ENCODE assay signal across 14 mouse cellular contexts in the genomic region with DNA sequence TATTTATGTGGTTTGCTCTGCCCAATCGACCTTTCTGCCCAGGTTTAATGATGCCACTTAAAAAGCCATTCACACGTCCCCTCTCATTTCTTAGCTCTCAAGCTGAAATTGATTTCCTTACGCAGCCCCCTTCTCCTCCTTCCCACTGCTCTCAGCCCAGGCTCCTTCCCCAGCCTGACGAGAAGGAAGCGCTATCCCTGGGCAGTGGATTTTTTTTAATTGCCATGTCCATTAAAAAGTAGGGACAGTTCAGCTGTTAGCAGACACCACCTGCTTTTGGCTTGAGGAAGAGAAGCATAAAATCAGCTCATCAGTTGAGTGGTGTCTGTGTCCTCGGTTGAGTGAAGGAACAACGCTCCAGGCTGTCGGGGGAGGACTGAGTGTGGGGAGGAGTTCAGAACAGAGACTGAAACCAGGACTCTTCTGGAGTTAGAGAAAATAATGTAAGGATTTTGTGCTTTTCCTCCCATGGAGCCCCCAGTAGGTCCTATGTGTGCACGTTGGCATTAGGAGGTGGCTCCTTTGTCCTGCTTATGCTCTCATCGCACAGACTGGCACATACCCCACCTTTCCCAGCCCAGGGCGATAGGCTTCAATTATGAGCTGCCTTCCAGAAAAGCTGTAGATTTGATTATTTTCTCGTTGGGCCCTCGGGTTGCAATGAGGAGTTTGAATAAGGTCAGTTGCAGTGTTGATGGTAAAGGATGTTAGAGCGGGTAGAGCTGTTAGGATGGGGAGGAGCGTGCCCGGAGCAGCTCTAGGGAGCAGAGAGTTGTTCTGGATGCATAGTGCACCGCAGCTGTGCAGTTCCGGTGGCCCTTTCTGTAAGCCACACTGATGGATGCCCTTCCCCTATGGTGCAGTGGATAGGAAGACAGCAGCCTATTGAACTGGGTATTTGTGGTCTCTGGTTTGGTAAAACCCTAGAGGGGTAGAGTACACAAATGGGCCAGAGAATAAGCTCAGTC. TPM values are rescaled to one million over a fixed set of nuclear protein-coding genes. Genes with fewer than 3 reads are reported as not detected.
DNase-seq lines count a peak whose midpoint lies in the region; ATAC-seq and TF ChIP-seq lines count a peak whose summit lies in the region.
"Had no signal": no experiment of that assay in that cellular context is flagged by ENCODE, and none has a peak within 500 bp of the region (broad histone marks: within the 10 kb centered on the region; RNA-seq: fewer than 3 reads in every experiment).

No protein-coding gene starts in this region.

- H3K36me3 ChIP-seq in forebrain, embryonic 15.5 days = peaks cover 62% of the 10 kb centered on the region
- peaks cover 80% of the 10 kb centered on the region for H3K36me3 ChIP-seq in midbrain, embryonic 12.5 days
- peaks cover 38% of the 10 kb centered on the region for H3K36me3 ChIP-seq in lung, postnatal 0 days (ENCODE audit: insufficient read depth, low read length)

- no peak for ATAC-seq in forebrain, embryonic 15.5 days (replicated peaks)
- no peak for ATAC-seq in midbrain, embryonic 12.5 days (ENCODE audit: low FRiP score, low read depth)
- ATAC-seq in lung, postnatal 0 days = no peak
- ATAC-seq in activated CD4-positive, CD25-positive, alpha-beta regulatory T cell, adult 4 months = no peak
- ATAC-seq: CD4-positive, CD25-positive, alpha-beta regulatory T cell, adult 4 months had no signal

- no peak for TF ChIP-seq EP300 in lung, postnatal 0 days (IDR thresholded peaks at IDR 0.05)

- no peaks in the 10 kb centered on the region for H3K27me3 ChIP-seq in forebrain, embryonic 15.5 days
- H3K27me3 ChIP-seq in midbrain, embryonic 12.5 days = no peaks in the 10 kb centered on the region
- H3K27me3 ChIP-seq in lung, postnatal 0 days (replicated peaks; ENCODE audit: insufficient read depth, low read length) = no peaks in the 10 kb centered on the region
- H3K27me3 ChIP-seq: limb, embryonic 12.5 days; liver, embryonic 15.5 days had no signal

- TF ChIP-seq POLR2A in brain, embryonic 14.5 days (IDR thresholded peaks at IDR 0.05; ENCODE audit: borderline replicate concordance, extremely low read depth, insufficient read depth, insufficient read length, poor library complexity, severe bottlenecking) = no peak

- DNase-seq in gastrocnemius, adult 2 months = no peak
- DNase-seq in gastrocnemius, postnatal 14 days = no peak
- peak; percentile 21 for DNase-seq in brain, embryonic 14.5 days (ENCODE audit: low read depth)
- no peak for DNase-seq in lung, postnatal 0 days (ENCODE audit: low spot score)
- DNase-seq in embryo, embryonic 9.5 days (ENCODE audit: extremely low spot score) = no peak
- DNase-seq: heart, adult 11 months; kidney, postnatal 4 days; right cerebral cortex, postnatal 4 days had no signal

- H3K4me2 ChIP-seq in forebrain, embryonic 15.5 days (replicated peaks) = no peak overlapping the region
- H3K4me2 ChIP-seq in midbrain, embryonic 12.5 days (replicated peaks) = no peak overlapping the region
- no peak overlapping the region for H3K4me2 ChIP-seq in lung, postnatal 0 days (replicated peaks; ENCODE audit: low read depth, low read length)
- H3K4me2 ChIP-seq: limb, embryonic 12.5 days; liver, embryonic 15.5 days had no signal

- no peak for TF ChIP-seq CTCF in gastrocnemius, adult 2 months (IDR thresholded peaks at IDR 0.05)
- no peak for TF ChIP-seq CTCF in brain, embryonic 14.5 days (IDR thresholded peaks at IDR 0.05; ENCODE audit: borderline replicate concordance, extremely low read depth, insufficient read depth, insufficient read length)
- TF ChIP-seq CTCF in lung, postnatal 0 days (IDR thresholded peaks at IDR 0.05) = no peak

- H3K9me3 ChIP-seq in forebrain, embryonic 15.5 days = no peaks in the 10 kb centered on the region
- no peaks in the 10 kb centered on the region for H3K9me3 ChIP-seq in midbrain, embryonic 12.5 days
- H3K9me3 ChIP-seq in lung, postnatal 0 days (ENCODE audit: low read length) = no peaks in the 10 kb centered on the region
- H3K9me3 ChIP-seq: limb, embryonic 12.5 days; liver, embryonic 15.5 days had no signal

- no peak overlapping the region for H3K9ac ChIP-seq in forebrain, embryonic 15.5 days (replicated peaks)
- no peak overlapping the region for H3K9ac ChIP-seq in midbrain, embryonic 12.5 days (replicated peaks)
- H3K9ac ChIP-seq in lung, postnatal 0 days (replicated peaks; ENCODE audit: low read depth) = no peak overlapping the region
- H3K9ac ChIP-seq: limb, embryonic 12.5 days; liver, embryonic 15.5 days had no signal

- peak overlapping the region; percentile 87 for H3K27ac ChIP-seq in gastrocnemius, adult 2 months
- H3K27ac ChIP-seq in forebrain, embryonic 15.5 days (replicated peaks) = 0 out of 2 replicates have a peak overlapping the region, but pooled peaks have one; percentile 11
- H3K27ac ChIP-seq in midbrain, embryonic 12.5 days (replicated peaks) = 0 out of 2 replicates have a peak overlapping the region, but pooled peaks have one; percentile 20
- no peak overlapping the region for H3K27ac ChIP-seq in lung, postnatal 0 days (ENCODE audit: low read length)
- H3K27ac ChIP-seq: limb, embryonic 12.5 days; liver, embryonic 15.5 days had no signal

- intact Hi-C loops in gastrocnemius, adult 2 months (cut with DNase I) = no loop called here
- intact Hi-C loops in gastrocnemius, postnatal 14 days (cut with DNase I; ENCODE audit: low total_unique reads) = no loop called here

- 81% methylated on average over 18 of the region's 18 CpGs for WGBS in forebrain, embryonic 15.5 days
- 85% methylated on average over 18 of the region's 18 CpGs for WGBS in midbrain, embryonic 12.5 days
- WGBS in lung, postnatal 0 days = 91% methylated on average over 18 of the region's 18 CpGs

- H3K4me1 ChIP-seq in forebrain, embryonic 15.5 days = no peaks in the 10 kb centered on the region
- no peaks in the 10 kb centered on the region for H3K4me1 ChIP-seq in midbrain, embryonic 12.5 days
- no peaks in the 10 kb centered on the region for H3K4me1 ChIP-seq in lung, postnatal 0 days (ENCODE audit: insufficient read depth, low read depth, low read length)
- H3K4me1 ChIP-seq: limb, embryonic 12.5 days; liver, embryonic 15.5 days had no signal

- peak overlapping the region; percentile 27 for H3K4me3 ChIP-seq in gastrocnemius, adult 2 months
- H3K4me3 ChIP-seq in forebrain, embryonic 15.5 days = no peak overlapping the region
- H3K4me3 ChIP-seq in midbrain, embryonic 12.5 days = no peak overlapping the region
- no peak overlapping the region for H3K4me3 ChIP-seq in lung, postnatal 0 days (ENCODE audit: low read depth, low read length)
- H3K4me3 ChIP-seq: limb, embryonic 12.5 days; liver, embryonic 15.5 days had no signal

RNA-seq across cellular contexts. Expression of a gene that starts 11.0 kb away (rescaled TPM):
- 100 to 1,000 TPM; 393 to 462 TPM for total RNA-seq in gastrocnemius, adult 2 months (2021)
- 100 to 1,000 TPM; 315 to 336 TPM for total RNA-seq in gastrocnemius, postnatal 14 days (2021)
- 6.8 and 9.8 TPM in 2 replicates for polyA plus RNA-seq in brain, embryonic 14.5 days (2012; rRNA removed)
- polyA plus RNA-seq in forebrain, embryonic 15.5 days (2015; fragmentation: Nextera tagmentation; extraction: Ambion mirVana) = 1.5 and 1.6 TPM in 2 replicates
- 0.89 and 1.6 TPM in 2 replicates for polyA plus RNA-seq in midbrain, embryonic 12.5 days (2016; fragmentation: Nextera tagmentation; extraction: Ambion mirVana)
- 0.23 and 0.53 TPM in 2 replicates for polyA plus RNA-seq in lung, postnatal 0 days (2015; fragmentation: Nextera tagmentation; extraction: Ambion mirVana)
- under 1 TPM in 1 of 2 experiments, not detected in 1; 0.92 TPM for polyA plus RNA-seq in activated CD4-positive, CD25-positive, alpha-beta regulatory T cell, adult 4 months (2017; shearing (Covaris generic))

RNA-seq across cellular contexts. Expression of a gene that starts 24.3 kb away (rescaled TPM):
- 10 to 100 TPM in 1 of 2 experiments, 1 to 10 TPM in 1; 8.1 to 16.5 TPM for total RNA-seq in gastrocnemius, adult 2 months (2021)
- total RNA-seq in gastrocnemius, postnatal 14 days (2021) = 10 to 100 TPM; 23.3 to 25.3 TPM
- polyA plus RNA-seq in brain, embryonic 14.5 days (2012; rRNA removed) = 10.8 and 13.0 TPM in 2 replicates
- polyA plus RNA-seq in forebrain, embryonic 15.5 days (2015; fragmentation: Nextera tagmentation; extraction: Ambion mirVana) = 17.1 and 18.0 TPM in 2 replicates
- polyA plus RNA-seq in midbrain, embryonic 12.5 days (2016; fragmentation: Nextera tagmentation; extraction: Ambion mirVana) = 7.0 and 7.6 TPM in 2 replicates
- 132 and 149 TPM in 2 replicates for polyA plus RNA-seq in lung, postnatal 0 days (2015; fragmentation: Nextera tagmentation; extraction: Ambion mirVana)
- polyA plus RNA-seq in activated CD4-positive, CD25-positive, alpha-beta regulatory T cell, adult 4 months (2017; shearing (Covaris generic)) = not detected
- polyA plus RNA-seq: CD4-positive, CD25-positive, alpha-beta regulatory T cell, adult 4 months had no signal

RNA-seq across cellular contexts. Expression of a gene that starts 31.8 kb away (rescaled TPM):
- 10 to 100 TPM; 22.7 to 28.9 TPM for total RNA-seq in gastrocnemius, adult 2 months (2021)
- total RNA-seq in gastrocnemius, postnatal 14 days (2021) = 10 to 100 TPM; 29.4 to 33.1 TPM
- 80.8 and 100 TPM in 2 replicates for polyA plus RNA-seq in brain, embryonic 14.5 days (2012; rRNA removed)
- 75.2 and 78.5 TPM in 2 replicates for polyA plus RNA-seq in forebrain, embryonic 15.5 days (2015; fragmentation: Nextera tagmentation; extraction: Ambion mirVana)
- 75.1 and 77.8 TPM in 2 replicates for polyA plus RNA-seq in midbrain, embryonic 12.5 days (2016; fragmentation: Nextera tagmentation; extraction: Ambion mirVana)
- 27.1 and 31.0 TPM in 2 replicates for polyA plus RNA-seq in lung, postnatal 0 days (2015; fragmentation: Nextera tagmentation; extraction: Ambion mirVana)
- 10 to 100 TPM; 34.2 to 50.7 TPM for polyA plus RNA-seq in activated CD4-positive, CD25-positive, alpha-beta regulatory T cell, adult 4 months (2017; shearing (Covaris generic))

RNA-seq across cellular contexts. Expression of a gene that starts 43.9 kb away (rescaled TPM):
- total RNA-seq in gastrocnemius, adult 2 months (2021) = under 1 TPM; 0.17 to 0.23 TPM
- 1 to 10 TPM; 1.3 to 1.5 TPM for total RNA-seq in gastrocnemius, postnatal 14 days (2021)
- polyA plus RNA-seq in brain, embryonic 14.5 days (2012; rRNA removed) = 19.9 and 48.8 TPM in 2 replicates
- polyA plus RNA-seq in forebrain, embryonic 15.5 days (2015; fragmentation: Nextera tagmentation; extraction: Ambion mirVana) = 38.9 and 40.2 TPM in 2 replicates
- polyA plus RNA-seq in midbrain, embryonic 12.5 days (2016; fragmentation: Nextera tagmentation; extraction: Ambion mirVana) = 55.9 and 58.2 TPM in 2 replicates
- 0.44 and 0.60 TPM in 2 replicates for polyA plus RNA-seq in lung, postnatal 0 days (2015; fragmentation: Nextera tagmentation; extraction: Ambion mirVana)
- not detected for polyA plus RNA-seq in activated CD4-positive, CD25-positive, alpha-beta regulatory T cell, adult 4 months (2017; shearing (Covaris generic))
- polyA plus RNA-seq: CD4-positive, CD25-positive, alpha-beta regulatory T cell, adult 4 months; liver, embryonic 15.5 days had no signal
